Mouse (Mus musculus): ENCODE results near the gene Smc3. TPM values are rescaled to one million over a fixed set of nuclear protein-coding genes. Genes with fewer than 3 reads are reported as not detected.
"Not testable (repeated sequence)": the region's sequence is repeated elsewhere in the genome, so short reads cannot be mapped to it uniquely, and the experiment has no call there.

Smc3 gene
- polyA plus RNA-seq, 1 experiment from 2014 or later, result 61.8 TPM

GRCm38 (mm10) chr19:53656443-53656842 is 56.2 kb downstream of the Smc3 start:
- not testable (repeated sequence) for H3K9ac ChIP-seq (ENCODE audit: low read length); ATAC-seq; H3K27me3 ChIP-seq (replicated peaks; ENCODE audit: control insufficient read depth, insufficient read depth, low read length); H3K4me2 ChIP-seq (ENCODE audit: low read length); DNase-seq (ENCODE audit: low spot score); H3K27ac ChIP-seq (ENCODE audit: low read depth, low read length); H3K9me3 ChIP-seq (replicated peaks; ENCODE audit: control insufficient read depth, low read length); H3K4me3 ChIP-seq (ENCODE audit: low read depth, low read length); H3K4me1 ChIP-seq (ENCODE audit: control insufficient read depth, insufficient read depth, low read length); H3K36me3 ChIP-seq (ENCODE audit: control insufficient read depth, insufficient read depth, low read length)
- WGBS, result 89% methylated on average over 11 of the region's 11 CpGs

GRCm38 (mm10) chr19:53657437-53657836 is 57.2 kb downstream of the Smc3 start:
- ATAC-seq, result no peak
- Histone ChIP-seq H3K9ac (ENCODE audit: low read length) (no peak overlapping the region), H3K27ac (ENCODE audit: low read depth, low read length) (no peak overlapping the region), H3K9me3 (replicated peaks; ENCODE audit: control insufficient read depth, low read length) (no peaks in the 10 kb centered on the region), H3K27me3 (replicated peaks; ENCODE audit: control insufficient read depth, insufficient read depth, low read length) (no peaks in the 10 kb centered on the region), H3K4me3 (ENCODE audit: low read depth, low read length) (no peak overlapping the region), H3K4me2 (ENCODE audit: low read length) (no peak overlapping the region), H3K4me1 (ENCODE audit: control insufficient read depth, insufficient read depth, low read length) (peaks cover 2% of the 10 kb centered on the region; the same call in 1 of the 2 replicates), H3K36me3 (ENCODE audit: control insufficient read depth, insufficient read depth, low read length) (no peaks in the 10 kb centered on the region)
- DNase-seq (ENCODE audit: low spot score), result no peak
- WGBS, result 89% methylated on average over 5 of the region's 5 CpGs

DNA sequence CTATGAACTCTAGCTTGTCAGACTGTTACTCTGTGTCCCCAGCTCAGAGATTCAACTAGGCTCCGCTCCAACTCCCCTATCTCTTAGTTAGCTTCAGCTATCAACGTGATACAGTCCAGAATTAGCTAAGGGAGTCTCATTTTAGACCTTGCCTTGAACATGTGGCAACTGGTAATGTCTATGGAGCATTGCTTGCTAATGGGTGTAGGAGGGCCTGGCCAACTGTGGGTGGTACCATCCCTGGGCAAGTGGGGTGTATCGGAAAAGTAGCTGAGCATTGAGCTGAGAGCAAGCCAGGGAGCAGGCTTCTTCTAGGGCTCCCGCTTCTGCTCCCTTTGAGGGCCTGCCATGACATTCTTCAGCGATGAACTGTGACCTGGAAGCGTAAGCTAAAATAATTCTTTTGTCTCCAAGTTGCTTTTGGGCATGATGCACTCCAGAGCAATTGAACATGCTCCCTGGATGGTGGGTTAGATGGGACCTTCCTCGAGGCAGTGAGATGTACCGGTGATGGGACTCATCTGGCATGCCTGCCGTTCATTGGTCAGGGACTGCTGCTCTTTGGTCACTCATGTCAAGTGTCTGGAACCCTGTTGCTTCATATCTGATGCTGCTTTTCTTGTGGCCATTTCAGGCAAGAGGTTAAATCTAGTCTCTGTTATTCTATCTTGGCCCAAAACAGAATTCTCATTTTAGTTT is 60.7 kb downstream of the Smc3 start:
- 88% methylated on average over 9 of the region's 9 CpGs for WGBS
- no peaks in the 10 kb centered on the region for H3K27me3 ChIP-seq (replicated peaks; ENCODE audit: control insufficient read depth, insufficient read depth, low read length)
- no peak for ATAC-seq
- no peaks in the 10 kb centered on the region for H3K4me1 ChIP-seq (ENCODE audit: control insufficient read depth, insufficient read depth, low read length)
- no peak overlapping the region for H3K9ac ChIP-seq (ENCODE audit: low read length)
- no peak for DNase-seq (ENCODE audit: low spot score)
- H3K27ac ChIP-seq (ENCODE audit: low read depth, low read length), result no peak overlapping the region
- no peaks in the 10 kb centered on the region for H3K9me3 ChIP-seq (replicated peaks; ENCODE audit: control insufficient read depth, low read length)
- no peak overlapping the region for H3K4me3 ChIP-seq (ENCODE audit: low read depth, low read length)
- no peaks in the 10 kb centered on the region for H3K36me3 ChIP-seq (ENCODE audit: control insufficient read depth, insufficient read depth, low read length)
- H3K4me2 ChIP-seq (ENCODE audit: low read length), result no peak overlapping the region

GRCm38 (mm10) chr19:53661938-53662722 is 61.9 kb downstream of the Smc3 start:
- Histone ChIP-seq H3K9ac (ENCODE audit: low read length) (no peak overlapping the region), H3K4me2 (ENCODE audit: low read length) (no peak overlapping the region), H3K36me3 (ENCODE audit: control insufficient read depth, insufficient read depth, low read length) (no peaks in the 10 kb centered on the region), H3K4me1 (ENCODE audit: control insufficient read depth, insufficient read depth, low read length) (no peaks in the 10 kb centered on the region), H3K4me3 (ENCODE audit: low read depth, low read length) (no peak overlapping the region), H3K27me3 (replicated peaks; ENCODE audit: control insufficient read depth, insufficient read depth, low read length) (no peaks in the 10 kb centered on the region), H3K9me3 (replicated peaks; ENCODE audit: control insufficient read depth, low read length) (no peaks in the 10 kb centered on the region), H3K27ac (ENCODE audit: low read depth, low read length) (no peak overlapping the region)
- DNase-seq (ENCODE audit: low spot score) (no peak), ATAC-seq (no peak)
- WGBS, result 44% methylated on average over 14 of the region's 14 CpGs

DNA sequence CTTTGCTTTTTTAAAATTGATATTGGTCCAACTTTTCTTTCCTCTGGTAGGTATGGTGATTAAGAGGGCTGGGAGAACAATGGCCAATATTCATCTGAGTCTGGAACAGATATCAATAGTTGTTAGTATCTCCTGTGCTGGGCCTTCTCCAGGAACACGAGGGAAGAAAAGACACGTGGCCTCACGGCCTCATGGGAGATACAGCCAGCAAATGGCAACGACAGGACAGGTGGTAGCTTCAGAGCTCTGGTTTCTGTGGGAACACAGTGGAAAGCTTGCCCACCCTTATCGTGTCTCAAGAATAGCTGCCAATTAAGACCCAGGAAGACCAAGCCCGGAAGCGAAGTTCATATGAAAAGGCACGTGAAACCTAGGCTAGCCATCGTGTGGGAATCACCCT is 64.6 kb downstream of the Smc3 start:
- no peaks in the 10 kb centered on the region for H3K36me3 ChIP-seq (ENCODE audit: control insufficient read depth, insufficient read depth, low read length)
- no peak for DNase-seq (ENCODE audit: low spot score)
- WGBS, result 93% methylated on average over 9 of the region's 9 CpGs
- ATAC-seq, result no peak
- no peak overlapping the region for H3K4me2 ChIP-seq (ENCODE audit: low read length)
- no peaks in the 10 kb centered on the region for H3K27me3 ChIP-seq (replicated peaks; ENCODE audit: control insufficient read depth, insufficient read depth, low read length)
- H3K9ac ChIP-seq (ENCODE audit: low read length), result no peak overlapping the region
- H3K4me3 ChIP-seq (ENCODE audit: low read depth, low read length), result no peak overlapping the region
- no peaks in the 10 kb centered on the region for H3K9me3 ChIP-seq (replicated peaks; ENCODE audit: control insufficient read depth, low read length)
- H3K4me1 ChIP-seq (ENCODE audit: control insufficient read depth, insufficient read depth, low read length), result no peaks in the 10 kb centered on the region
- H3K27ac ChIP-seq (ENCODE audit: low read depth, low read length), result no peak overlapping the region

DNA sequence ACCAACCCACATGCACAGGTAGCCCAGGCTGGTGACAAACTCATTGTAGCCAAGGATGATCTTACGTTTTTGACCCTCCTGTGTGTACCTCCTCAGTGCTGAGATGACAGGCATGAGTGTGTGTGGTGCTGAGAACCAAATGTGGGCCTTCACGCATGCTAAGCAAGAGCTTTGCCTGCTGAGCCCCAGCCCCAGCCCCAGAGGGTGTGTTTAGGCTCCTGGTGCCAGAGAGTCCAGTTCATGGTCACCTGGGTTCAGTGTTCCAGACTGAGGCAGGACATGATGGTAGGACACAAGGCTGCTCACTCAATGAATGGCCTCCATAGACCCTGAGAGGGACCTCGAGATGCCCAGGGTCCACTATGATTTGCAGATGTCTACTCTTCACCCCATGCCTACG is 65.2 kb downstream of the Smc3 start:
- no peak for DNase-seq (ENCODE audit: low spot score)
- no peak overlapping the region for H3K27ac ChIP-seq (ENCODE audit: low read depth, low read length)
- H3K9ac ChIP-seq (ENCODE audit: low read length), result no peak overlapping the region
- no peaks in the 10 kb centered on the region for H3K9me3 ChIP-seq (replicated peaks; ENCODE audit: control insufficient read depth, low read length)
- no peaks in the 10 kb centered on the region for H3K27me3 ChIP-seq (replicated peaks; ENCODE audit: control insufficient read depth, insufficient read depth, low read length)
- H3K4me2 ChIP-seq (ENCODE audit: low read length), result no peak overlapping the region
- no peak for ATAC-seq
- no peak overlapping the region for H3K4me3 ChIP-seq (ENCODE audit: low read depth, low read length)
- WGBS, result 86% methylated on average over 4 of the region's 4 CpGs
- no peaks in the 10 kb centered on the region for H3K36me3 ChIP-seq (ENCODE audit: control insufficient read depth, insufficient read depth, low read length)
- no peaks in the 10 kb centered on the region; the same call in 1 of the 2 replicates for H3K4me1 ChIP-seq (ENCODE audit: control insufficient read depth, insufficient read depth, low read length)

- Histone ChIP-seq H3K27ac (ENCODE audit: low read depth, low read length) (no peak overlapping the region), H3K4me2 (ENCODE audit: low read length) (no peak overlapping the region), H3K27me3 (replicated peaks; ENCODE audit: control insufficient read depth, insufficient read depth, low read length) (no peaks in the 10 kb centered on the region), H3K4me3 (ENCODE audit: low read depth, low read length) (no peak overlapping the region), H3K9ac (ENCODE audit: low read length) (no peak overlapping the region), H3K4me1 (ENCODE audit: control insufficient read depth, insufficient read depth, low read length) (no peaks in the 10 kb centered on the region; the same call in 1 of the 2 replicates), H3K9me3 (replicated peaks; ENCODE audit: control insufficient read depth, low read length) (no peaks in the 10 kb centered on the region), H3K36me3 (ENCODE audit: control insufficient read depth, insufficient read depth, low read length) (no peaks in the 10 kb centered on the region)
- 51% methylated on average over 8 of the region's 8 CpGs for WGBS
- ATAC-seq, result no peak
- DNase-seq (ENCODE audit: low spot score), result no peak
Observed at GRCm38 (mm10) chr19:53666708-53667107, 66.5 kb downstream of the Smc3 start.

GRCm38 (mm10) chr19:53668821-53669220 is 68.6 kb downstream of the Smc3 start:
- no peak overlapping the region for H3K27ac ChIP-seq (ENCODE audit: low read depth, low read length)
- no peak overlapping the region for H3K4me3 ChIP-seq (ENCODE audit: low read depth, low read length)
- peaks cover 2% of the 10 kb centered on the region; the same call in 1 of the 2 replicates for H3K27me3 ChIP-seq (replicated peaks; ENCODE audit: control insufficient read depth, insufficient read depth, low read length)
- DNase-seq (ENCODE audit: low spot score), result no peak
- no peaks in the 10 kb centered on the region for H3K9me3 ChIP-seq (replicated peaks; ENCODE audit: control insufficient read depth, low read length)
- H3K4me1 ChIP-seq (ENCODE audit: control insufficient read depth, insufficient read depth, low read length), result no peaks in the 10 kb centered on the region; the same call in 1 of the 2 replicates
- no peak overlapping the region for H3K4me2 ChIP-seq (ENCODE audit: low read length)
- H3K9ac ChIP-seq (ENCODE audit: low read length), result no peak overlapping the region
- H3K36me3 ChIP-seq (ENCODE audit: control insufficient read depth, insufficient read depth, low read length), result no peaks in the 10 kb centered on the region
- ATAC-seq, result no peak
- WGBS, result 91% methylated on average over 7 of the region's 7 CpGs

- Histone ChIP-seq H3K27ac (ENCODE audit: low read depth, low read length) (no peak overlapping the region), H3K9ac (ENCODE audit: low read length) (no peak overlapping the region), H3K36me3 (ENCODE audit: control insufficient read depth, insufficient read depth, low read length) (no peaks in the 10 kb centered on the region), H3K4me2 (ENCODE audit: low read length) (no peak overlapping the region), H3K9me3 (replicated peaks; ENCODE audit: control insufficient read depth, low read length) (no peaks in the 10 kb centered on the region), H3K4me3 (ENCODE audit: low read depth, low read length) (no peak overlapping the region), H3K27me3 (replicated peaks; ENCODE audit: control insufficient read depth, insufficient read depth, low read length) (peaks cover 21% of the 10 kb centered on the region), H3K4me1 (ENCODE audit: control insufficient read depth, insufficient read depth, low read length) (no peaks in the 10 kb centered on the region; the same call in 1 of the 2 replicates)
- WGBS, result 35% methylated on average over 12 of the region's 12 CpGs
- ATAC-seq, result no peak
- no peak for DNase-seq (ENCODE audit: low spot score)
Observed at GRCm38 (mm10) chr19:53670625-53671141, 70.5 kb downstream of the Smc3 start.

Data from forebrain, embryonic 14.5 days (tissue).